Mouse (Mus musculus): Measurements from ENCODE around the gene Rph3a. TPM values are rescaled to one million over a fixed set of nuclear protein-coding genes. Genes with fewer than 3 reads are reported as not detected.
"Not testable (repeated sequence)": the region's sequence is repeated elsewhere in the genome, so short reads cannot be mapped to it uniquely, and the experiment has no call there.

Gene Rph3a
- polyA plus RNA-seq, 1 experiment from 2014 or later = 15.8 TPM

GRCm38 (mm10) chr5:120914204-120914603 lies 95.7 kb downstream of the Rph3a start, which contains the start of gene Oas1d:
Gene Oas1d, plus strand, starts transcription at chr5:120914536.
- H3K4me1 ChIP-seq (ENCODE audit: control insufficient read depth, insufficient read depth, low read length); H3K36me3 ChIP-seq (ENCODE audit: control insufficient read depth, insufficient read depth, low read length); DNase-seq; H3K4me2 ChIP-seq (ENCODE audit: low read length); H3K4me3 ChIP-seq (replicated peaks; ENCODE audit: low read depth, low read length); H3K9ac ChIP-seq (replicated peaks; ENCODE audit: low read length); ATAC-seq (ENCODE audit: low FRiP score, low TSS enrichment); H3K27ac ChIP-seq (replicated peaks; ENCODE audit: low read depth, low read length); H3K9me3 ChIP-seq (ENCODE audit: control insufficient read depth, low read length); H3K27me3 ChIP-seq (ENCODE audit: control insufficient read depth, insufficient read depth, low read length): not testable (repeated sequence)
- 52% methylated on average over 8 of the region's 8 CpGs for WGBS

GRCm38 (mm10) chr5:120908196-120908920 lies 101.5 kb downstream of the Rph3a start:
- WGBS = 46% methylated on average over 7 of the region's 7 CpGs
- Histone ChIP-seq H3K27ac (replicated peaks; ENCODE audit: low read depth, low read length) (no peak overlapping the region), H3K4me1 (ENCODE audit: control insufficient read depth, insufficient read depth, low read length) (no peaks in the 10 kb centered on the region), H3K27me3 (ENCODE audit: control insufficient read depth, insufficient read depth, low read length) (no peaks in the 10 kb centered on the region), H3K4me2 (ENCODE audit: low read length) (no peak overlapping the region), H3K9me3 (ENCODE audit: control insufficient read depth, low read length) (no peaks in the 10 kb centered on the region), H3K4me3 (replicated peaks; ENCODE audit: low read depth, low read length) (no peak overlapping the region), H3K9ac (replicated peaks; ENCODE audit: low read length) (no peak overlapping the region), H3K36me3 (ENCODE audit: control insufficient read depth, insufficient read depth, low read length) (no peaks in the 10 kb centered on the region)
- DNase-seq = no peak
- ATAC-seq (ENCODE audit: low FRiP score, low TSS enrichment) = no peak

- H3K4me3 ChIP-seq (replicated peaks; ENCODE audit: low read depth, low read length); H3K9me3 ChIP-seq (ENCODE audit: control insufficient read depth, low read length); H3K4me2 ChIP-seq (ENCODE audit: low read length); H3K36me3 ChIP-seq (ENCODE audit: control insufficient read depth, insufficient read depth, low read length); DNase-seq; ATAC-seq (ENCODE audit: low FRiP score, low TSS enrichment); H3K4me1 ChIP-seq (ENCODE audit: control insufficient read depth, insufficient read depth, low read length); H3K27me3 ChIP-seq (ENCODE audit: control insufficient read depth, insufficient read depth, low read length); H3K27ac ChIP-seq (replicated peaks; ENCODE audit: low read depth, low read length); H3K9ac ChIP-seq (replicated peaks; ENCODE audit: low read length): not testable (repeated sequence)
- 35% methylated on average over 9 of the region's 12 CpGs for WGBS
These were observed 102.8 kb downstream of the Rph3a start, which contains the start of gene Oas1a for GRCm38 (mm10) chr5:120906791-120907733. Gene Oas1a, minus strand, starts transcription at chr5:120907521.

- DNase-seq = no peak
- no peak overlapping the region for H3K4me2 ChIP-seq (ENCODE audit: low read length)
- H3K9me3 ChIP-seq (ENCODE audit: control insufficient read depth, low read length) = no peaks in the 10 kb centered on the region
- H3K27me3 ChIP-seq (ENCODE audit: control insufficient read depth, insufficient read depth, low read length) = no peaks in the 10 kb centered on the region
- no peaks in the 10 kb centered on the region for H3K4me1 ChIP-seq (ENCODE audit: control insufficient read depth, insufficient read depth, low read length)
- no peak overlapping the region for H3K4me3 ChIP-seq (replicated peaks; ENCODE audit: low read depth, low read length)
- WGBS = 91% methylated on average over 5 of the region's 5 CpGs
- no peak overlapping the region for H3K9ac ChIP-seq (replicated peaks; ENCODE audit: low read length)
- ATAC-seq (ENCODE audit: low FRiP score, low TSS enrichment) = no peak
- H3K36me3 ChIP-seq (ENCODE audit: control insufficient read depth, insufficient read depth, low read length) = no peaks in the 10 kb centered on the region
- no peak overlapping the region for H3K27ac ChIP-seq (replicated peaks; ENCODE audit: low read depth, low read length)
These were observed 107.8 kb downstream of the Rph3a start for GRCm38 (mm10) chr5:120902056-120902455.

- 56% methylated on average over 1 of the region's 1 CpGs for WGBS
- Histone ChIP-seq H3K27ac (replicated peaks; ENCODE audit: low read depth, low read length) (no peak overlapping the region), H3K4me3 (replicated peaks; ENCODE audit: low read depth, low read length) (no peak overlapping the region), H3K4me2 (ENCODE audit: low read length) (no peak overlapping the region), H3K9me3 (ENCODE audit: control insufficient read depth, low read length) (no peaks in the 10 kb centered on the region), H3K27me3 (ENCODE audit: control insufficient read depth, insufficient read depth, low read length) (no peaks in the 10 kb centered on the region), H3K36me3 (ENCODE audit: control insufficient read depth, insufficient read depth, low read length) (no peaks in the 10 kb centered on the region), H3K4me1 (ENCODE audit: control insufficient read depth, insufficient read depth, low read length) (no peaks in the 10 kb centered on the region), H3K9ac (replicated peaks; ENCODE audit: low read length) (no peak overlapping the region)
- DNase-seq (no peak), ATAC-seq (ENCODE audit: low FRiP score, low TSS enrichment) (no peak)
These were observed 109.2 kb downstream of the Rph3a start for GRCm38 (mm10) chr5:120900666-120901065.

GRCm38 (mm10) chr5:120898726-120899125 lies 111.2 kb downstream of the Rph3a start:
- no peaks in the 10 kb centered on the region for H3K27me3 ChIP-seq (ENCODE audit: control insufficient read depth, insufficient read depth, low read length)
- no peaks in the 10 kb centered on the region for H3K36me3 ChIP-seq (ENCODE audit: control insufficient read depth, insufficient read depth, low read length)
- no peak overlapping the region for H3K4me2 ChIP-seq (ENCODE audit: low read length)
- H3K9me3 ChIP-seq (ENCODE audit: control insufficient read depth, low read length) = no peaks in the 10 kb centered on the region
- DNase-seq = no peak
- no peak overlapping the region for H3K9ac ChIP-seq (replicated peaks; ENCODE audit: low read length)
- H3K27ac ChIP-seq (replicated peaks; ENCODE audit: low read depth, low read length) = no peak overlapping the region
- H3K4me3 ChIP-seq (replicated peaks; ENCODE audit: low read depth, low read length) = no peak overlapping the region
- ATAC-seq (ENCODE audit: low FRiP score, low TSS enrichment) = no peak
- no peaks in the 10 kb centered on the region for H3K4me1 ChIP-seq (ENCODE audit: control insufficient read depth, insufficient read depth, low read length)

- DNase-seq (no peak), ATAC-seq (ENCODE audit: low FRiP score, low TSS enrichment) (no peak)
- no peaks in the 10 kb centered on the region for H3K36me3 ChIP-seq (ENCODE audit: control insufficient read depth, insufficient read depth, low read length)
- H3K9me3 ChIP-seq (ENCODE audit: control insufficient read depth, low read length) = no peaks in the 10 kb centered on the region
- no peak overlapping the region for H3K4me2 ChIP-seq (ENCODE audit: low read length)
- WGBS = 80% methylated on average over 6 of the region's 6 CpGs
- H3K9ac ChIP-seq (replicated peaks; ENCODE audit: low read length) = no peak overlapping the region
- H3K4me3 ChIP-seq (replicated peaks; ENCODE audit: low read depth, low read length) = no peak overlapping the region
- H3K27me3 ChIP-seq (ENCODE audit: control insufficient read depth, insufficient read depth, low read length) = no peaks in the 10 kb centered on the region
- no peaks in the 10 kb centered on the region for H3K4me1 ChIP-seq (ENCODE audit: control insufficient read depth, insufficient read depth, low read length)
- no peak overlapping the region for H3K27ac ChIP-seq (replicated peaks; ENCODE audit: low read depth, low read length)
These were observed 111.6 kb downstream of the Rph3a start for GRCm38 (mm10) chr5:120898307-120898706.

GRCm38 (mm10) chr5:120895231-120895900 lies 114.5 kb downstream of the Rph3a start:
- no peaks in the 10 kb centered on the region for H3K9me3 ChIP-seq (ENCODE audit: control insufficient read depth, low read length)
- no peak overlapping the region for H3K27ac ChIP-seq (replicated peaks; ENCODE audit: low read depth, low read length)
- no peaks in the 10 kb centered on the region for H3K4me1 ChIP-seq (ENCODE audit: control insufficient read depth, insufficient read depth, low read length)
- no peak overlapping the region for H3K4me3 ChIP-seq (replicated peaks; ENCODE audit: low read depth, low read length)
- DNase-seq (peak; percentile 14), ATAC-seq (ENCODE audit: low FRiP score, low TSS enrichment) (no peak)
- WGBS = 82% methylated on average over 11 of the region's 11 CpGs
- H3K9ac ChIP-seq (replicated peaks; ENCODE audit: low read length) = no peak overlapping the region
- H3K27me3 ChIP-seq (ENCODE audit: control insufficient read depth, insufficient read depth, low read length) = no peaks in the 10 kb centered on the region
- H3K4me2 ChIP-seq (ENCODE audit: low read length) = no peak overlapping the region
- no peaks in the 10 kb centered on the region for H3K36me3 ChIP-seq (ENCODE audit: control insufficient read depth, insufficient read depth, low read length)
